Mouse (Mus musculus): ENCODE data around the gene Pmp22.

DNA sequence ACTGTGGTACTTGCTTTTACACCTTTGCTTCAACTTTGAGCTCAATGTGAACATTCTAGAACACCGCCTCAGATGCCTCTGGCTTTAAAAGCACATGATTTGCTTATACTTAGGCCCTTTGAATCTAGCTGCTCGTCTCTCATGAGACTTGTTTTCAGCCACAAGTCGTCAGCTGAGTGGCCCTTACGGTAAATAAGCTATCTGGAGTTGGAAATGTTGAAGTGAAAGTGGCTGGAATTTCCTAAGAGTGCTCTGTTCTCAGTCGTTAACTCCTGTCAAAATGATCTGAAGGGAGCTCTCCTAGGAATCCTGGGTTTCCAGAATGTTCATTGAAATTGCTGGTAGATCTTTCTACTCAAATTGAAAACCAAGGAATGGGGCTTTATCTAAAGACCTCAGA, 23.1 kb downstream of the Pmp22 start:
- no peak for TF ChIP-seq CTCF (IDR thresholded peaks at IDR 0.05; ENCODE audit: extremely low read depth, insufficient read depth, low read length)
- no peak for TF ChIP-seq POLR2A (IDR thresholded peaks at IDR 0.05; ENCODE audit: extremely low read depth, insufficient read depth, low read length)

All from cortical plate, adult 2 months (tissue).